Mouse (Mus musculus): ENCODE data around the gene Ercc4. TPM values are rescaled to one million over a fixed set of nuclear protein-coding genes. Genes with fewer than 3 reads are reported as not detected.

Ercc4 gene
- polyA plus RNA-seq, 1 experiment from 2014 or later = 12.1 TPM

GRCm38 (mm10) chr16:13152475-13152874 lies 43.0 kb downstream of the Ercc4 start:
- H3K4me2 ChIP-seq = no peak overlapping the region

GRCm38 (mm10) chr16:13153215-13153614 lies 43.7 kb downstream of the Ercc4 start:
- Histone ChIP-seq H3K9ac (no peak overlapping the region), H3K27ac (no peak overlapping the region), H3K4me1 (no peaks in the 10 kb centered on the region), H3K27me3 (no peaks in the 10 kb centered on the region), H3K4me2 (no peak overlapping the region), H3K9me3 (replicated peaks) (no peaks in the 10 kb centered on the region), H3K4me3 (no peak overlapping the region), H3K36me3 (ENCODE audit: poor library complexity, severe bottlenecking) (peaks cover 20% of the 10 kb centered on the region)
- 90% methylated on average over 4 of the region's 4 CpGs for WGBS
- no peak for ATAC-seq

More at GRCm38 (mm10) chr16:13152475-13152874, 43.0 kb downstream of the Ercc4 start:
- Histone ChIP-seq H3K27me3 (no peaks in the 10 kb centered on the region), H3K4me3 (no peak overlapping the region), H3K9me3 (replicated peaks) (no peaks in the 10 kb centered on the region), H3K9ac (no peak overlapping the region), H3K27ac (no peak overlapping the region), H3K36me3 (ENCODE audit: poor library complexity, severe bottlenecking) (peaks cover 28% of the 10 kb centered on the region), H3K4me1 (no peaks in the 10 kb centered on the region)
- no peak for ATAC-seq
- 91% methylated on average over 5 of the region's 5 CpGs for WGBS

- Histone ChIP-seq H3K9me3 (replicated peaks) (no peaks in the 10 kb centered on the region), H3K27me3 (no peaks in the 10 kb centered on the region), H3K36me3 (ENCODE audit: poor library complexity, severe bottlenecking) (peaks cover 10% of the 10 kb centered on the region), H3K27ac (no peak overlapping the region), H3K9ac (no peak overlapping the region), H3K4me2 (no peak overlapping the region), H3K4me3 (no peak overlapping the region), H3K4me1 (peaks cover 6% of the 10 kb centered on the region)
- ATAC-seq = no peak
Observed at GRCm38 (mm10) chr16:13154352-13154751, 44.9 kb downstream of the Ercc4 start.

GRCm38 (mm10) chr16:13157314-13157713 lies 47.8 kb downstream of the Ercc4 start:
- Histone ChIP-seq H3K36me3 (ENCODE audit: poor library complexity, severe bottlenecking) (no peaks in the 10 kb centered on the region), H3K9ac (no peak overlapping the region), H3K4me2 (no peak overlapping the region), H3K9me3 (replicated peaks) (no peaks in the 10 kb centered on the region), H3K4me1 (peaks cover 10% of the 10 kb centered on the region), H3K27me3 (no peaks in the 10 kb centered on the region), H3K4me3 (no peak overlapping the region), H3K27ac (no peak overlapping the region)
- ATAC-seq = no peak
- 59% methylated on average over 6 of the region's 6 CpGs for WGBS

- no peak overlapping the region for H3K9ac ChIP-seq
- H3K4me3 ChIP-seq = no peak overlapping the region
- H3K4me1 ChIP-seq = peaks cover 10% of the 10 kb centered on the region
- H3K27me3 ChIP-seq = no peaks in the 10 kb centered on the region
- 70% methylated on average over 3 of the region's 3 CpGs for WGBS
- ATAC-seq = no peak
- H3K27ac ChIP-seq = no peak overlapping the region
- H3K4me2 ChIP-seq = no peak overlapping the region
- H3K36me3 ChIP-seq (ENCODE audit: poor library complexity, severe bottlenecking) = no peaks in the 10 kb centered on the region
- H3K9me3 ChIP-seq (replicated peaks) = no peaks in the 10 kb centered on the region
Observed at GRCm38 (mm10) chr16:13158153-13158670, 48.7 kb downstream of the Ercc4 start.

- Histone ChIP-seq H3K36me3 (ENCODE audit: poor library complexity, severe bottlenecking) (no peaks in the 10 kb centered on the region), H3K9me3 (replicated peaks) (no peaks in the 10 kb centered on the region), H3K27me3 (no peaks in the 10 kb centered on the region), H3K4me3 (no peak overlapping the region), H3K4me2 (0 out of 2 replicates have a peak overlapping the region, but pooled peaks have one; percentile 6), H3K27ac (no peak overlapping the region), H3K4me1 (peaks cover 10% of the 10 kb centered on the region), H3K9ac (no peak overlapping the region)
- WGBS = 52% methylated on average over 13 of the region's 13 CpGs
- ATAC-seq = peak; percentile 63
Observed at GRCm38 (mm10) chr16:13158906-13159889, 49.7 kb downstream of the Ercc4 start.

- peak; percentile 98 for ATAC-seq
- Histone ChIP-seq H3K4me3 (peak overlapping the region; percentile 28), H3K27ac (no peak overlapping the region), H3K4me2 (peak overlapping the region; percentile 61), H3K9me3 (replicated peaks) (no peaks in the 10 kb centered on the region), H3K36me3 (ENCODE audit: poor library complexity, severe bottlenecking) (no peaks in the 10 kb centered on the region), H3K27me3 (no peaks in the 10 kb centered on the region), H3K9ac (peak overlapping the region; percentile 50; the same call in 1 of the 2 replicates), H3K4me1 (peaks cover 10% of the 10 kb centered on the region)
- 5% methylated on average over 29 of the region's 29 CpGs for WGBS
Observed at GRCm38 (mm10) chr16:13159927-13160644, 50.6 kb downstream of the Ercc4 start.

- Histone ChIP-seq H3K9me3 (replicated peaks) (peaks cover 6% of the 10 kb centered on the region; the same call in 1 of the 2 replicates), H3K36me3 (ENCODE audit: poor library complexity, severe bottlenecking) (no peaks in the 10 kb centered on the region), H3K9ac (no peak overlapping the region), H3K4me1 (peaks cover 10% of the 10 kb centered on the region), H3K4me2 (no peak overlapping the region), H3K27ac (no peak overlapping the region), H3K4me3 (no peak overlapping the region), H3K27me3 (no peaks in the 10 kb centered on the region)
- no peak for ATAC-seq
- WGBS = 80% methylated on average over 5 of the region's 5 CpGs
Observed at GRCm38 (mm10) chr16:13161516-13161915, 52.0 kb downstream of the Ercc4 start.

- peaks cover 15% of the 10 kb centered on the region for H3K9me3 ChIP-seq (replicated peaks)
- no peak overlapping the region for H3K4me2 ChIP-seq
- H3K36me3 ChIP-seq (ENCODE audit: poor library complexity, severe bottlenecking) = no peaks in the 10 kb centered on the region
- no peak for ATAC-seq
- no peak overlapping the region for H3K27ac ChIP-seq
- no peak overlapping the region for H3K4me3 ChIP-seq
- no peak overlapping the region for H3K9ac ChIP-seq
- H3K4me1 ChIP-seq = no peaks in the 10 kb centered on the region
- WGBS = 72% methylated on average over 3 of the region's 3 CpGs
- no peaks in the 10 kb centered on the region for H3K27me3 ChIP-seq
Observed at GRCm38 (mm10) chr16:13167731-13168130, 58.2 kb downstream of the Ercc4 start.

- no peak overlapping the region for H3K27ac ChIP-seq
- ATAC-seq = no peak
Observed at GRCm38 (mm10) chr16:13173055-13173742, 63.7 kb downstream of the Ercc4 start.

GRCm38 (mm10) chr16:13182526-13182925 lies 73.0 kb downstream of the Ercc4 start:
- WGBS = 93% methylated on average over 5 of the region's 5 CpGs
- H3K9me3 ChIP-seq (replicated peaks) = no peaks in the 10 kb centered on the region
- H3K4me1 ChIP-seq = no peaks in the 10 kb centered on the region
- H3K27me3 ChIP-seq = no peaks in the 10 kb centered on the region
- H3K4me3 ChIP-seq = no peak overlapping the region
- H3K9ac ChIP-seq = no peak overlapping the region
- H3K4me2 ChIP-seq = no peak overlapping the region
- H3K27ac ChIP-seq = no peak overlapping the region
- H3K36me3 ChIP-seq (ENCODE audit: poor library complexity, severe bottlenecking) = no peaks in the 10 kb centered on the region
- ATAC-seq = no peak

More at GRCm38 (mm10) chr16:13173055-13173742, 63.7 kb downstream of the Ercc4 start:
- no peaks in the 10 kb centered on the region for H3K36me3 ChIP-seq (ENCODE audit: poor library complexity, severe bottlenecking)
- whole genome bisulfite sequencing = 96% methylated on average over 5 of the region's 5 CpGs
- no peaks in the 10 kb centered on the region for H3K4me1 ChIP-seq
- H3K4me3 ChIP-seq = no peak overlapping the region
- H3K9ac ChIP-seq = no peak overlapping the region
- no peak overlapping the region for H3K4me2 ChIP-seq
- no peaks in the 10 kb centered on the region for H3K27me3 ChIP-seq
- no peaks in the 10 kb centered on the region for H3K9me3 ChIP-seq (replicated peaks)

Data from forebrain, embryonic 13.5 days (tissue).